Mouse (Mus musculus): ENCODE data around the gene Tpm3-rs7.

DNA sequence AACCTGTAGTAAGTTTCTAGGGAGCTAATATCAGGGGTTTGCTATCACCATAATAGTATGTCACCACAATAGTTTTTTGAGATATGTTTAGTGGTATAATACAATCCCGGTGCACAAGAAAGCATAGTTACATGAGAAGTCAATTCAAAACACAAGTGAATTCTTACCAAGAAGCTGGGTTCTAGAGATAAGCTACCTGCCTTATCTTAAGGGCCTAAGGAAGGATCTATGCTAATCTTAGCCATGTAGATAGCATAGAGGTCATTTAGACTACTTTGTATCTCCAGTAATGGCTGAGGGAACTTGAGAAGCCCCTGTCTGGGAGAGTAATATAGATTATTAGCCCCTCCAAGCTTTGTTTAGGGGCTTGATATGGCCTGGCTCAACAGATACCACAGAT lies 2.6 kb downstream of the Tpm3-rs7 start:
- TF ChIP-seq POLR2A (IDR thresholded peaks at IDR 0.05; ENCODE audit: insufficient read depth, low read length) (no peak), CTCF (IDR thresholded peaks at IDR 0.05; ENCODE audit: low read depth, low read length) (no peak)

Measured in ES-Bruce4 (cell line).